Mouse (Mus musculus): Measurements from ENCODE around the gene Arpc4. TPM values are rescaled to one million over a fixed set of nuclear protein-coding genes. Genes with fewer than 3 reads are reported as not detected.

Arpc4 gene
- total and polyA plus RNA-seq, 2 experiments from 2014 or later, result 129 to 203 TPM

DNA sequence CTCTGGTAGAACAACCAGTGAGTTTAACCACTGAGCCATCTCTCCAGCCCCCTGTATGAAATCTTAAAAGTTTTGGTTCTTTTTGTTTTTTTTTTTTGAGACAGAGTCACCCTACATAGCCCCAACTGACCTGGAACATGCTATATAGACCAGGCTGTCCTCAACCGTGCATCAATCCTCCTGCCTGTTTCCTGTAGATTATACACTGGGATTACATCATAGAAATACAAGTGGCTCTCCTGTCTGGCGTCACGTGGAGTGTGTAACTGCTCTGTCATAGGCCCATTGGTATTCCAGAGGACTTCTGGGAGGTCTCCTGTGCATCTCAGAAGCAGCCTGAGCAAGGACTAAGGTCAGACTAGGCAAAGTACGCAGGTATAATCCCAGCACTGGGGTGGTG lies 45.1 kb downstream of the Arpc4 start:
- DNase-seq (ENCODE audit: low spot score), result no peak
- Histone ChIP-seq H3K36me3 (replicated peaks; ENCODE audit: control insufficient read depth, insufficient read depth, low read length) (no peaks in the 10 kb centered on the region), H3K4me3 (ENCODE audit: low read depth, low read length) (no peak overlapping the region), H3K9me3 (replicated peaks; ENCODE audit: control insufficient read depth, low read length) (no peaks in the 10 kb centered on the region), H3K27me3 (ENCODE audit: control insufficient read depth, insufficient read depth, low read length) (no peaks in the 10 kb centered on the region), H3K9ac (replicated peaks; ENCODE audit: low read depth, low read length) (no peak overlapping the region), H3K27ac (ENCODE audit: low read depth) (no peak overlapping the region), H3K4me2 (ENCODE audit: low read depth, low read length) (no peak overlapping the region), H3K4me1 (ENCODE audit: control insufficient read depth, insufficient read depth) (peaks cover 9% of the 10 kb centered on the region; the same call in 1 of the 2 replicates)
- WGBS, result 41% methylated on average over 4 of the region's 4 CpGs
- ATAC-seq (ENCODE audit: insufficient read depth, low read depth), result no peak
- TF ChIP-seq EP300 (IDR thresholded peaks at IDR 0.05; ENCODE audit: low read depth) (no peak), CTCF (IDR thresholded peaks at IDR 0.05; ENCODE audit: low read depth) (no peak)

GRCm38 (mm10) chr6:113424187-113424586 lies 46.3 kb downstream of the Arpc4 start:
- Histone ChIP-seq H3K27me3 (ENCODE audit: control insufficient read depth, insufficient read depth, low read length) (no peaks in the 10 kb centered on the region), H3K36me3 (replicated peaks; ENCODE audit: control insufficient read depth, insufficient read depth, low read length) (no peaks in the 10 kb centered on the region), H3K27ac (ENCODE audit: low read depth) (no peak overlapping the region), H3K4me2 (ENCODE audit: low read depth, low read length) (no peak overlapping the region), H3K9ac (replicated peaks; ENCODE audit: low read depth, low read length) (no peak overlapping the region), H3K9me3 (replicated peaks; ENCODE audit: control insufficient read depth, low read length) (no peaks in the 10 kb centered on the region), H3K4me3 (ENCODE audit: low read depth, low read length) (no peak overlapping the region), H3K4me1 (ENCODE audit: control insufficient read depth, insufficient read depth) (0 out of 2 replicates have a peak, but pooled peaks cover 3% of the 10 kb centered on the region)
- no peak for ATAC-seq (ENCODE audit: insufficient read depth, low read depth)
- TF ChIP-seq CTCF (IDR thresholded peaks at IDR 0.05; ENCODE audit: low read depth) (no peak), EP300 (IDR thresholded peaks at IDR 0.05; ENCODE audit: low read depth) (no peak)
- 69% methylated on average over 7 of the region's 7 CpGs for WGBS
- no peak for DNase-seq (ENCODE audit: low spot score)

DNA sequence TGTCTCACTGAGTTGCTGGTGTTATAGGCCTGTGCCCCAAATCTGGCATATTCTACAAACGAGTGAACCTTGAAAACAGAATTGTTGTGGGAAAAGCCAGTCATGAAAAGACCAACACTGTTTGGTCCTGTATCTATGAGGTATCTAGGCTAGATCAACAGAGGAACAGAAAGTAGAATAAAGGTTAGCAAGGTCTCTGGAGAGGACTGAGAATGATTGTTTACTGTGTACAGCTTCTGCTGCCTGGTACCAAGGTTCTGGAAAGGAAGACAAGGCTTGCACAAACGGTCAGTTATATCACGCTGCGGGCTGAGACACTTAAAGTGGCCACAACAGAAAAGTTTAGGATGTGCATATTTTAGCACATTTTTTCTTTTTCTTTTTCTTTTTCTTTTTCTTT lies 48.8 kb downstream of the Arpc4 start:
- no peak overlapping the region for H3K4me3 ChIP-seq (ENCODE audit: low read depth, low read length)
- TF ChIP-seq EP300 (IDR thresholded peaks at IDR 0.05; ENCODE audit: low read depth) (no peak), CTCF (IDR thresholded peaks at IDR 0.05; ENCODE audit: low read depth) (no peak)
- no peaks in the 10 kb centered on the region for H3K27me3 ChIP-seq (ENCODE audit: control insufficient read depth, insufficient read depth, low read length)
- no peak overlapping the region for H3K4me2 ChIP-seq (ENCODE audit: low read depth, low read length)
- H3K27ac ChIP-seq (ENCODE audit: low read depth), result no peak overlapping the region
- no peak overlapping the region for H3K9ac ChIP-seq (replicated peaks; ENCODE audit: low read depth, low read length)
- ATAC-seq (ENCODE audit: insufficient read depth, low read depth), result no peak
- no peaks in the 10 kb centered on the region for H3K4me1 ChIP-seq (ENCODE audit: control insufficient read depth, insufficient read depth)
- H3K36me3 ChIP-seq (replicated peaks; ENCODE audit: control insufficient read depth, insufficient read depth, low read length), result no peaks in the 10 kb centered on the region
- whole genome bisulfite sequencing, result 89% methylated on average over 4 of the region's 4 CpGs
- DNase-seq (ENCODE audit: low spot score), result no peak
- no peaks in the 10 kb centered on the region for H3K9me3 ChIP-seq (replicated peaks; ENCODE audit: control insufficient read depth, low read length)

- Histone ChIP-seq H3K9ac (replicated peaks; ENCODE audit: low read depth, low read length) (no peak overlapping the region), H3K27ac (ENCODE audit: low read depth) (no peak overlapping the region), H3K4me3 (ENCODE audit: low read depth, low read length) (no peak overlapping the region), H3K36me3 (replicated peaks; ENCODE audit: control insufficient read depth, insufficient read depth, low read length) (no peaks in the 10 kb centered on the region), H3K9me3 (replicated peaks; ENCODE audit: control insufficient read depth, low read length) (no peaks in the 10 kb centered on the region), H3K27me3 (ENCODE audit: control insufficient read depth, insufficient read depth, low read length) (no peaks in the 10 kb centered on the region), H3K4me2 (ENCODE audit: low read depth, low read length) (no peak overlapping the region), H3K4me1 (ENCODE audit: control insufficient read depth, insufficient read depth) (no peaks in the 10 kb centered on the region)
- DNase-seq (ENCODE audit: low spot score), result peak; percentile 45
- WGBS, result 56% methylated on average over 3 of the region's 3 CpGs
- ATAC-seq (ENCODE audit: insufficient read depth, low read depth), result no peak
- TF ChIP-seq EP300 (IDR thresholded peaks at IDR 0.05; ENCODE audit: low read depth) (no peak), CTCF (IDR thresholded peaks at IDR 0.05; ENCODE audit: low read depth) (peak; percentile 58)
Observed at GRCm38 (mm10) chr6:113427397-113427796, 49.5 kb downstream of the Arpc4 start.

DNA sequence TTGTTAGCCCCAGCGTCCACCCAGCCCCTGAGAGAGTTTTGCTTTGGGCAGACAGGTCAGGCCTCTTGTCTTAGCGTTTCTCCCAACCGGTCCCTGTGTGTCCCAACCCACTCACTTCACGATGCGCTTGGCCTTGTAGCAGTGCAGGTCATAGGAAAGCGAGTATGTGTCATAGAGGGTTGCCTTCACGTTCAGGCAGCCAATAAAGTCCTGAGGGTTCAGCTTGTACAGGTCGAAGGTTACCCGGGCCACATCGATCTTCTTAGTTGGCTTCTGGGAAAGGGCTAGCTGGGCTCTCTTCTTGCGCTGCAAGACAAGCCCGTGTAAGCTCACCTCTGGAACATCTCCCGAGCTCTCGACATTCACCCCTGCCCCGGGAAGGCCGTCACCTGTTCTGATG lies 50.1 kb downstream of the Arpc4 start:
- Histone ChIP-seq H3K9me3 (replicated peaks; ENCODE audit: control insufficient read depth, low read length) (no peaks in the 10 kb centered on the region), H3K36me3 (replicated peaks; ENCODE audit: control insufficient read depth, insufficient read depth, low read length) (no peaks in the 10 kb centered on the region), H3K4me1 (ENCODE audit: control insufficient read depth, insufficient read depth) (no peaks in the 10 kb centered on the region), H3K4me3 (ENCODE audit: low read depth, low read length) (no peak overlapping the region), H3K27me3 (ENCODE audit: control insufficient read depth, insufficient read depth, low read length) (no peaks in the 10 kb centered on the region), H3K9ac (replicated peaks; ENCODE audit: low read depth, low read length) (no peak overlapping the region), H3K27ac (ENCODE audit: low read depth) (no peak overlapping the region), H3K4me2 (ENCODE audit: low read depth, low read length) (no peak overlapping the region)
- WGBS, result 86% methylated on average over 16 of the region's 16 CpGs
- ATAC-seq (ENCODE audit: insufficient read depth, low read depth), result no peak; the same call in 1 of the 2 replicates
- TF ChIP-seq EP300 (IDR thresholded peaks at IDR 0.05; ENCODE audit: low read depth) (no peak), CTCF (IDR thresholded peaks at IDR 0.05; ENCODE audit: low read depth) (no peak)
- no peak for DNase-seq (ENCODE audit: low spot score)

DNA sequence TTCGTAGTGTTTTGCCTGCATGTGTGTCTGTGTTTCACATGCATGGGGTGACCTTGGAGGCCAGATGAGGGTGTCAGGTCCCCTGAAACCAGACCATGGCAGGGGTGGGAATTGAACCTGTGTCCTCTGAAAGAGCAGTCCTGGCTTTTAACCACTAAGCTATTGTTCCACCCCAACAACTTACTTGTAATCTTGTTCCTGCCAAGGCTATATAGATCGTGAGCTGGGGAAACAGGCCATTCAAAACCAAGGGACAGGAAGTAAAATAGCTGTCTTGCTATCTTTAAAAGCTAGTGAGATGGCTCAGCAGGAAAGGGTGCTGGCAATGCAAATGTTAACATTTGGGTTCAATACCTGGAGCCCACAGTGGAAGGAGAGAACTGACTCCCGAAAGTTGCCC lies 52.0 kb downstream of the Arpc4 start:
- Histone ChIP-seq H3K4me2 (ENCODE audit: low read depth, low read length) (no peak overlapping the region), H3K36me3 (replicated peaks; ENCODE audit: control insufficient read depth, insufficient read depth, low read length) (no peaks in the 10 kb centered on the region), H3K4me3 (ENCODE audit: low read depth, low read length) (no peak overlapping the region), H3K27me3 (ENCODE audit: control insufficient read depth, insufficient read depth, low read length) (no peaks in the 10 kb centered on the region), H3K9me3 (replicated peaks; ENCODE audit: control insufficient read depth, low read length) (no peaks in the 10 kb centered on the region), H3K4me1 (ENCODE audit: control insufficient read depth, insufficient read depth) (no peaks in the 10 kb centered on the region), H3K27ac (ENCODE audit: low read depth) (no peak overlapping the region), H3K9ac (replicated peaks; ENCODE audit: low read depth, low read length) (no peak overlapping the region)
- no peak for DNase-seq (ENCODE audit: low spot score)
- no peak for ATAC-seq (ENCODE audit: insufficient read depth, low read depth)
- WGBS, result 61% methylated on average over 3 of the region's 3 CpGs
- TF ChIP-seq CTCF (IDR thresholded peaks at IDR 0.05; ENCODE audit: low read depth), result no peak
- no peak for TF ChIP-seq EP300 (IDR thresholded peaks at IDR 0.05; ENCODE audit: low read depth)

Measured in heart, postnatal 0 days (tissue).